In the genomic region with DNA sequence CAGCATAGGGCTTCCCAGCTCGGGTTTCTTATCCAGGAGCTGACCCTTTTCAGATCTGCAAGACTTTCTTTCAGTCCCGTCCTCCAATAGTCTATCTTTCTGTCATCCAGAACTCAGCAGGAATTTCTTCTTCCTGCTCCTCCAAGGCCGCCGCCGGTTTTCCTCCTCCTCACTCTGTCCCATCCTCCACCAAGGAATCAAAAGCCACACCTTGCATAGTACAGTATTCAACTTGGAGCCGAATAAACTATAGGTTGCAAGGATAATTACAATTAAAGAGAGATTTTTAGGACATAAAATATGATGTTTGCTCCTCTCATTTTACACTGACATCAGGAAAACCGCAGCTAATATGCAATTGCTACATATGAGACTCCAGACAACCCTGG, we compare ENCODE assay signal across 8 mouse cellular contexts. TPM values are rescaled to one million over a fixed set of nuclear protein-coding genes. Genes with fewer than 3 reads are reported as not detected.
DNase-seq lines count a peak whose midpoint lies in the region; ATAC-seq and TF ChIP-seq lines count a peak whose summit lies in the region.
"Not testable (repeated sequence)": the region's sequence is repeated elsewhere in the genome, so short reads cannot be mapped to it uniquely, and the experiment has no call there.

No protein-coding gene starts in this region.

- not testable (repeated sequence) for H3K27me3 ChIP-seq in E14TG2a.4 (ENCODE audit: insufficient read depth, low read length); forebrain, embryonic 15.5 days; hindbrain, embryonic 11.5 days (ENCODE audit: control insufficient read depth, insufficient read depth, low read length); kidney, postnatal 0 days (ENCODE audit: insufficient read depth, low read length); liver, postnatal 0 days (ENCODE audit: insufficient read depth, low read length); midbrain, postnatal 0 days (ENCODE audit: insufficient read depth, low read length); stomach, postnatal 0 days (ENCODE audit: control insufficient read depth, insufficient read depth, low read length)

- not testable (repeated sequence) for H3K9me3 ChIP-seq in E14TG2a.4 (ENCODE audit: low read length); forebrain, embryonic 15.5 days; hindbrain, embryonic 11.5 days (ENCODE audit: control insufficient read depth, low read length); kidney, postnatal 0 days (replicated peaks; ENCODE audit: low read length); liver, postnatal 0 days (ENCODE audit: low read length); midbrain, postnatal 0 days (ENCODE audit: low read length); stomach, postnatal 0 days (ENCODE audit: control insufficient read depth, low read length)

- TF ChIP-seq EP300 in liver, postnatal 0 days (IDR thresholded peaks at IDR 0.05; ENCODE audit: low read depth); stomach, postnatal 0 days (optimal IDR thresholded peaks at IDR 0.05): not testable (repeated sequence)

- not testable (repeated sequence) for TF ChIP-seq CTCF in E14TG2a.4 (conservative IDR thresholded peaks at IDR 0.05; ENCODE audit: low read length); kidney, postnatal 0 days (IDR thresholded peaks at IDR 0.05; ENCODE audit: low read depth); liver, postnatal 0 days (IDR thresholded peaks at IDR 0.05; ENCODE audit: low read depth); midbrain, postnatal 0 days (IDR thresholded peaks at IDR 0.05); stomach, postnatal 0 days (IDR thresholded peaks at IDR 0.05; ENCODE audit: low read depth)

- peak overlapping the region; percentile 78 for H3K4me3 ChIP-seq in E14TG2a.4 (replicated peaks; ENCODE audit: low read length)
- peak overlapping the region; percentile 53 for H3K4me3 ChIP-seq in forebrain, embryonic 15.5 days
- H3K4me3 ChIP-seq in hindbrain, embryonic 11.5 days (ENCODE audit: low read depth, low read length): peak overlapping the region; percentile 37
- peak overlapping the region; percentile 26 for H3K4me3 ChIP-seq in kidney, postnatal 0 days (replicated peaks; ENCODE audit: low read depth, low read length)
- H3K4me3 ChIP-seq in liver, postnatal 0 days (ENCODE audit: low read depth, low read length): peak overlapping the region; percentile 48
- peak overlapping the region; percentile 40 for H3K4me3 ChIP-seq in midbrain, postnatal 0 days (ENCODE audit: low read depth, low read length)
- peak overlapping the region; percentile 49 for H3K4me3 ChIP-seq in stomach, postnatal 0 days (ENCODE audit: low read depth, low read length)

- H3K4me2 ChIP-seq in forebrain, embryonic 15.5 days (replicated peaks): peak overlapping the region; percentile 56
- peak overlapping the region; percentile 46 for H3K4me2 ChIP-seq in hindbrain, embryonic 11.5 days (replicated peaks; ENCODE audit: low read depth, low read length)
- H3K4me2 ChIP-seq in kidney, postnatal 0 days (ENCODE audit: low read length): peak overlapping the region; percentile 42
- H3K4me2 ChIP-seq in liver, postnatal 0 days (ENCODE audit: low read depth, low read length): peak overlapping the region; percentile 64
- H3K4me2 ChIP-seq in midbrain, postnatal 0 days (ENCODE audit: low read depth, low read length, poor library complexity, severe bottlenecking): peak overlapping the region; percentile 44
- peak overlapping the region; percentile 51 for H3K4me2 ChIP-seq in stomach, postnatal 0 days (replicated peaks; ENCODE audit: low read depth)

- H3K27ac ChIP-seq in forebrain, embryonic 15.5 days (replicated peaks); hindbrain, embryonic 11.5 days (ENCODE audit: low read depth, low read length); kidney, postnatal 0 days; liver, postnatal 0 days (ENCODE audit: low read depth); midbrain, postnatal 0 days (ENCODE audit: low read depth, low read length); stomach, postnatal 0 days (replicated peaks): not testable (repeated sequence)

- peak overlapping the region; percentile 36; the same call in 1 of the 2 replicates for H3K9ac ChIP-seq in forebrain, embryonic 15.5 days (replicated peaks)
- H3K9ac ChIP-seq in hindbrain, embryonic 11.5 days (ENCODE audit: low read depth, low read length): 0 out of 2 replicates have a peak overlapping the region, but pooled peaks have one; percentile 31
- not testable (repeated sequence) for H3K9ac ChIP-seq in kidney, postnatal 0 days (ENCODE audit: low read depth, low read length); liver, postnatal 0 days (replicated peaks)
- 0 out of 2 replicates have a peak overlapping the region, but pooled peaks have one; percentile 29 for H3K9ac ChIP-seq in midbrain, postnatal 0 days (replicated peaks; ENCODE audit: low read length, poor library complexity, severe bottlenecking)
- H3K9ac ChIP-seq in stomach, postnatal 0 days (ENCODE audit: low read length): 0 out of 2 replicates have a peak overlapping the region, but pooled peaks have one; percentile 43

- peak; percentile 92 for ATAC-seq in forebrain, embryonic 15.5 days (replicated peaks)
- peak; percentile 88 for ATAC-seq in hindbrain, embryonic 11.5 days (ENCODE audit: low FRiP score)
- not testable (repeated sequence) for ATAC-seq in kidney, postnatal 0 days (replicated peaks; ENCODE audit: low FRiP score, low read depth)
- ATAC-seq in liver, postnatal 0 days: peak; percentile 14; the same call in 1 of the 2 replicates
- ATAC-seq in midbrain, postnatal 0 days (ENCODE audit: low FRiP score): peak; percentile 80
- peak; percentile 60; the same call in 1 of the 2 replicates for ATAC-seq in stomach, postnatal 0 days (ENCODE audit: low FRiP score, low TSS enrichment)

- 7% methylated on average over 7 of the region's 7 CpGs for WGBS in forebrain, embryonic 15.5 days
- WGBS in hindbrain, embryonic 11.5 days: 6% methylated on average over 7 of the region's 7 CpGs
- 7% methylated on average over 7 of the region's 7 CpGs for WGBS in kidney, postnatal 0 days
- WGBS in liver, postnatal 0 days (ENCODE audit: insufficient replicate concordance): 9% methylated on average over 7 of the region's 7 CpGs
- 7% methylated on average over 7 of the region's 7 CpGs for whole genome bisulfite sequencing in midbrain, postnatal 0 days
- 4% methylated on average over 7 of the region's 7 CpGs for WGBS in stomach, postnatal 0 days

- not testable (repeated sequence) for H3K36me3 ChIP-seq in E14TG2a.4 (ENCODE audit: insufficient read depth, low read length); forebrain, embryonic 15.5 days; hindbrain, embryonic 11.5 days (ENCODE audit: control insufficient read depth, insufficient read depth, low read length); kidney, postnatal 0 days (ENCODE audit: insufficient read depth, low read length); liver, postnatal 0 days (replicated peaks; ENCODE audit: insufficient read depth, low read length); midbrain, postnatal 0 days (ENCODE audit: insufficient read depth, low read length); stomach, postnatal 0 days (ENCODE audit: control insufficient read depth, insufficient read depth, low read length)

- H3K4me1 ChIP-seq in E14TG2a.4 (replicated peaks; ENCODE audit: low read depth, low read length); forebrain, embryonic 15.5 days; hindbrain, embryonic 11.5 days (replicated peaks; ENCODE audit: control insufficient read depth, insufficient read depth, low read length); kidney, postnatal 0 days (replicated peaks; ENCODE audit: insufficient read depth, low read length); liver, postnatal 0 days (ENCODE audit: insufficient read depth); midbrain, postnatal 0 days (ENCODE audit: insufficient read depth, low read length); stomach, postnatal 0 days (replicated peaks; ENCODE audit: control insufficient read depth, insufficient read depth): not testable (repeated sequence)

- DNase-seq in embryo, embryonic 10.5 days (ENCODE audit: low spot score): peak; percentile 5
- peak; percentile 23 for DNase-seq in hindbrain, embryonic 11.5 days (ENCODE audit: low spot score)
- peak; percentile 1 for DNase-seq in kidney, postnatal 0 days (ENCODE audit: low spot score)
- not testable (repeated sequence) for DNase-seq in liver, postnatal 0 days
- peak; percentile 0 for DNase-seq in midbrain, postnatal 0 days (ENCODE audit: low spot score)
- peak; percentile 14 for DNase-seq in stomach, postnatal 0 days (ENCODE audit: low spot score)

RNA-seq across cellular contexts. Expression of gene 6720489N17Rik, which starts 0.3 kb away (rescaled TPM):
- 9.8 and 12.4 TPM in 2 replicates for polyA plus RNA-seq in forebrain, embryonic 15.5 days (2015; fragmentation: Nextera tagmentation; extraction: Ambion mirVana)
- 12.0 and 13.8 TPM in 2 replicates for polyA plus RNA-seq in hindbrain, embryonic 11.5 days (2014; fragmentation: Nextera tagmentation; extraction: Ambion mirVana)
- 6.7 and 11.1 TPM in 2 replicates for polyA plus RNA-seq in kidney, postnatal 0 days (2015; fragmentation: Nextera tagmentation; extraction: Ambion mirVana)
- 1.3 and 1.4 TPM in 2 replicates for polyA plus RNA-seq in liver, postnatal 0 days (2015; fragmentation: Nextera tagmentation; extraction: Ambion mirVana)
- 4.1 and 16.5 TPM in 2 replicates for total RNA-seq in midbrain, postnatal 0 days (2014; rRNA removed)
- polyA plus RNA-seq in midbrain, postnatal 0 days (2015; fragmentation: Nextera tagmentation; extraction: Ambion mirVana): 4.4 and 6.3 TPM in 2 replicates
- polyA plus RNA-seq in stomach, postnatal 0 days (2015; fragmentation: Nextera tagmentation; extraction: Ambion mirVana): 3.5 and 4.0 TPM in 2 replicates

RNA-seq across cellular contexts. Expression of gene Zfp934, which starts 53.3 kb away (rescaled TPM):
- polyA plus RNA-seq in forebrain, embryonic 15.5 days (2015; fragmentation: Nextera tagmentation; extraction: Ambion mirVana): 14.3 and 14.7 TPM in 2 replicates
- 18.7 and 24.1 TPM in 2 replicates for polyA plus RNA-seq in hindbrain, embryonic 11.5 days (2014; fragmentation: Nextera tagmentation; extraction: Ambion mirVana)
- polyA plus RNA-seq in kidney, postnatal 0 days (2015; fragmentation: Nextera tagmentation; extraction: Ambion mirVana): 12.5 and 12.7 TPM in 2 replicates
- polyA plus RNA-seq in liver, postnatal 0 days (2015; fragmentation: Nextera tagmentation; extraction: Ambion mirVana): 2.8 and 2.9 TPM in 2 replicates
- 4.0 and 7.7 TPM in 2 replicates for total RNA-seq in midbrain, postnatal 0 days (2014; rRNA removed)
- polyA plus RNA-seq in midbrain, postnatal 0 days (2015; fragmentation: Nextera tagmentation; extraction: Ambion mirVana): 6.3 and 7.3 TPM in 2 replicates
- polyA plus RNA-seq in stomach, postnatal 0 days (2015; fragmentation: Nextera tagmentation; extraction: Ambion mirVana): 4.7 and 5.4 TPM in 2 replicates

Comparison
In these comparisons a context has a peak if more than half of its experiments do, and no peak if none do; other contexts are left out.
1. H3K4me3 ChIP-seq: peak in every context shown above with its lines; median percentile 78 in E14TG2a.4; 53 in forebrain, embryonic 15.5 days; 49 in stomach, postnatal 0 days; 48 in liver, postnatal 0 days; 40 in midbrain, postnatal 0 days; 37 in hindbrain, embryonic 11.5 days; 26 in kidney, postnatal 0 days.